Mouse (Mus musculus): ENCODE measurements at regions not wholly inside any gene's neighbourhood (a gene's known extent, or its start where the extent isn't known, plus 50 kb on each side); places are given as distances from the start of the nearest gene placed in this dataset.
"Not testable (repeated sequence)": the region's sequence is repeated elsewhere in the genome, so short reads cannot be mapped to it uniquely, and the experiment has no call there.

- Histone ChIP-seq H3K9me3 (ENCODE audit: control insufficient read depth, low read length) (no peaks in the 10 kb centered on the region), H3K4me2 (replicated peaks; ENCODE audit: low read depth, low read length, severe bottlenecking) (no peak overlapping the region), H3K4me1 (ENCODE audit: control insufficient read depth, insufficient read depth, low read length) (peaks cover 29% of the 10 kb centered on the region), H3K4me3 (replicated peaks; ENCODE audit: low read length) (no peak overlapping the region), H3K27ac (replicated peaks; ENCODE audit: low read depth, low read length) (no peak overlapping the region), H3K9ac (ENCODE audit: low read depth, low read length, severe bottlenecking) (no peak overlapping the region), H3K36me3 (ENCODE audit: control insufficient read depth, insufficient read depth, low read length) (no peaks in the 10 kb centered on the region), H3K27me3 (ENCODE audit: control insufficient read depth, insufficient read depth, low read length) (no peaks in the 10 kb centered on the region)
- DNase-seq (ENCODE audit: low spot score) (peak; percentile 21), ATAC-seq (ENCODE audit: low FRiP score, low read depth) (no peak)
- 35% methylated on average over 5 of the region's 5 CpGs for WGBS
- TF ChIP-seq POLR2A (IDR thresholded peaks at IDR 0.05; ENCODE audit: borderline replicate concordance, extremely low read depth, insufficient read depth, insufficient read length) = no peak
These were observed 122.1 kb upstream of the Intu start for GRCm38 (mm10) chr3:40408921-40409488.

- H3K36me3 ChIP-seq (ENCODE audit: control insufficient read depth, insufficient read depth, low read length) = no peaks in the 10 kb centered on the region
- no peak for DNase-seq (ENCODE audit: low spot score)
- H3K27me3 ChIP-seq (ENCODE audit: control insufficient read depth, insufficient read depth, low read length) = no peaks in the 10 kb centered on the region
- no peak overlapping the region for H3K27ac ChIP-seq (replicated peaks; ENCODE audit: low read depth, low read length)
- H3K9me3 ChIP-seq (ENCODE audit: control insufficient read depth, low read length) = no peaks in the 10 kb centered on the region
- no peak for ATAC-seq (ENCODE audit: low FRiP score, low read depth)
- H3K4me2 ChIP-seq (replicated peaks; ENCODE audit: low read depth, low read length, severe bottlenecking) = no peak overlapping the region
- H3K9ac ChIP-seq (ENCODE audit: low read depth, low read length, severe bottlenecking) = no peak overlapping the region
- 75% methylated on average over 4 of the region's 4 CpGs for WGBS
- H3K4me1 ChIP-seq (ENCODE audit: control insufficient read depth, insufficient read depth, low read length) = peaks cover 23% of the 10 kb centered on the region
- no peak overlapping the region for H3K4me3 ChIP-seq (replicated peaks; ENCODE audit: low read length)
- TF ChIP-seq POLR2A (IDR thresholded peaks at IDR 0.05; ENCODE audit: borderline replicate concordance, extremely low read depth, insufficient read depth, insufficient read length) = no peak
These were observed 120.3 kb upstream of the Intu start for GRCm38 (mm10) chr3:40410749-40411310.

DNA sequence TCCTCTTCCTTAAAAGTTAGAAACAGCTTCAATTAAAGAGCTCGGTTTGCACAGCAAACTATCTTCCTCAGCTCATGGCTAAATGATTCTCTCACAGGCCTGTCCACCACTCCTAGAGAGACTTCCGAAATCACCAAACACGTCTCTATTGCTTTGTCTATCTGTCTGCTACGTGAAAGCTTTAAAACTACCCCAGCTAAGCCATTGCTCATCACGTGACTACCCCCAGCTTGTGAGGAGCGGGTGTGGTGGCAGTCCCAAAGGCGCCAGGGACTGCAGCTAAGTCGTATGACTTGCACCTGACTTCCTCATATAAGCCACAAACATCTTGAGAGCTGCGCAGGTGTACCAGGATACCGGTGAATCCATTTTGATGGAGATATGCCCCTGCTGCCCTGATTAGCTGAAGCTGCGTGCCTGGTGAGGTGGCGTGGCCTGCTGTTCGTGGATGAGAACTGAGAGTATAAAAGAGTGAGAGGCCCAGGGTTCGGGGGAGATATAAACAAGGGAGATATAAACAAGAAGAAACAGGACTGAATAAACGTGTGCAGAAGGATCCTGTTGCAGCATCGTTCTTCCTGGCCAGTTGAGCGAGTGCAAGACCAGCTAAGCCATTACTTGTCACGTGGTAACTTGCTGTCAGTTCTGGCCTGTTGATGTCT, 105.8 kb upstream of the Intu start:
- not testable (repeated sequence) for H3K27ac ChIP-seq (replicated peaks; ENCODE audit: low read depth, low read length); DNase-seq (ENCODE audit: low spot score); H3K9me3 ChIP-seq (ENCODE audit: control insufficient read depth, low read length); H3K4me2 ChIP-seq (replicated peaks; ENCODE audit: low read depth, low read length, severe bottlenecking); ATAC-seq (ENCODE audit: low FRiP score, low read depth); H3K27me3 ChIP-seq (ENCODE audit: control insufficient read depth, insufficient read depth, low read length); H3K9ac ChIP-seq (ENCODE audit: low read depth, low read length, severe bottlenecking); H3K36me3 ChIP-seq (ENCODE audit: control insufficient read depth, insufficient read depth, low read length); H3K4me3 ChIP-seq (replicated peaks; ENCODE audit: low read length)
- WGBS = 63% methylated on average over 16 of the region's 18 CpGs
- H3K4me1 ChIP-seq (ENCODE audit: control insufficient read depth, insufficient read depth, low read length) = peaks cover 12% of the 10 kb centered on the region

DNA sequence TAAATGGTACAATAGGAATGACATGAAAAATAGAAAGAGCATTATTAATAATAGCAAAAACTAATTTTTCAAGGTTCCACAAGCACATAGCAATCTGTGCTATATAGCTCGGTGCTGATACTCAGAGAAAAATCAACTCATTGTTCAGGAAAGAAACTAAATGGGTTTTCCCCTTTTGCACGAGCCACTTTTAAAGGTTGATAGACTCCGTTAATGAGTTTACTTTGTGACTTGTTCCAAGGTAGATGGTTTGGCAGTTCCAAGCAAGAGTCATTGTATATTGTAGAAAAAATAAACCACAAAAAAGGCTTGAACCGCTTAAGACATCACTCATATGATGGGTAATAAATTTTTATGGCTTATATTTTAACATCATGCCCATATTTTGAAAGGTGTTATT, 105.0 kb upstream of the Intu start:
- no peak for ATAC-seq (ENCODE audit: low FRiP score, low read depth)
- Histone ChIP-seq H3K9ac (ENCODE audit: low read depth, low read length, severe bottlenecking) (no peak overlapping the region), H3K27me3 (ENCODE audit: control insufficient read depth, insufficient read depth, low read length) (no peaks in the 10 kb centered on the region), H3K4me3 (replicated peaks; ENCODE audit: low read length) (no peak overlapping the region), H3K4me1 (ENCODE audit: control insufficient read depth, insufficient read depth, low read length) (peaks cover 12% of the 10 kb centered on the region), H3K9me3 (ENCODE audit: control insufficient read depth, low read length) (no peaks in the 10 kb centered on the region), H3K27ac (replicated peaks; ENCODE audit: low read depth, low read length) (no peak overlapping the region), H3K4me2 (replicated peaks; ENCODE audit: low read depth, low read length, severe bottlenecking) (no peak overlapping the region), H3K36me3 (ENCODE audit: control insufficient read depth, insufficient read depth, low read length) (no peaks in the 10 kb centered on the region)
- no peak for DNase-seq (ENCODE audit: low spot score)
- no peak for TF ChIP-seq POLR2A (IDR thresholded peaks at IDR 0.05; ENCODE audit: borderline replicate concordance, extremely low read depth, insufficient read depth, insufficient read length)
- WGBS = 54% methylated on average over 4 of the region's 4 CpGs

- Histone ChIP-seq H3K4me3 (replicated peaks; ENCODE audit: low read length) (no peak overlapping the region), H3K4me2 (replicated peaks; ENCODE audit: low read depth, low read length, severe bottlenecking) (no peak overlapping the region), H3K36me3 (ENCODE audit: control insufficient read depth, insufficient read depth, low read length) (no peaks in the 10 kb centered on the region), H3K27ac (replicated peaks; ENCODE audit: low read depth, low read length) (no peak overlapping the region), H3K4me1 (ENCODE audit: control insufficient read depth, insufficient read depth, low read length) (peaks cover 12% of the 10 kb centered on the region), H3K9ac (ENCODE audit: low read depth, low read length, severe bottlenecking) (no peak overlapping the region), H3K27me3 (ENCODE audit: control insufficient read depth, insufficient read depth, low read length) (no peaks in the 10 kb centered on the region), H3K9me3 (ENCODE audit: control insufficient read depth, low read length) (no peaks in the 10 kb centered on the region)
- peak; percentile 68 for DNase-seq (ENCODE audit: low spot score)
- WGBS = 61% methylated on average over 5 of the region's 5 CpGs
- no peak for TF ChIP-seq POLR2A (IDR thresholded peaks at IDR 0.05; ENCODE audit: borderline replicate concordance, extremely low read depth, insufficient read depth, insufficient read length)
- ATAC-seq (ENCODE audit: low FRiP score, low read depth) = no peak
These were observed 103.1 kb upstream of the Intu start for GRCm38 (mm10) chr3:40428021-40428420.
